Mouse (Mus musculus) megakaryocyte, embryonic 14.5 days (primary cell): ENCODE data around the gene Vash2.
"Not testable (repeated sequence)": the region's sequence is repeated elsewhere in the genome, so short reads cannot be mapped to it uniquely, and the experiment has no call there.

Source experiments
- FLI1 ChIP-seq: IDR thresholded peaks from 2 replicates; pipeline ENCODE4 v1.6.1; 2012; ENCODE audit warnings: low read length, inconsistent platforms, mixed read lengths
- GATA1 ChIP-seq: IDR thresholded peaks from 3 replicates; pipeline ENCODE4 v1.6.1; 2012; ENCODE audit warnings: mixed read lengths, low read length, inconsistent platforms, borderline replicate concordance

DNA sequence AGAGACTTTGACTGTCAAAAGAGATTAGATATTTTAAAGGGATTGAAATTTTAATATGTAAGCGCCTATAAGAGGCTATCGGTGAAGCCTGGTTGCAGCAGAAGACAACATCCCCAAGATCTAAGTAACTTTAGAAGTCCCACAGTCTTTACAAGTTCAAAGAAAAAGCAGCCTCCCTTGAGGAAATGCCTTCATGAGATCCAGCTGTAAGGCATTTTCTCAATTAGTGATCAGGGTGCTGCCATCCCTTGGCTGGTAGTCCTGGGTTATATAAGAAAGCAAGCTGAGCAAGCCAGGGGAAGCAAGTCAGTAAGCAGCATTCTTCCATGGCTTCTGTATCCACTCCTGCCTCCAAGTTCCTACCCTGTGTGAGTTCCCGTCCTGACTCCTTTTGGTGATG, 54.3 kb downstream of the Vash2 start, which contains the start of gene Angel2:
- not testable (repeated sequence) for TF ChIP-seq GATA1, FLI1
